Mouse (Mus musculus) ES-E14 (cell line): ENCODE data around the gene Zfp398. TPM values are rescaled to one million over a fixed set of nuclear protein-coding genes. Genes with fewer than 3 reads are reported as not detected.
A peak's percentile ranks its signal among the peaks of the same experiment; 100 is the strongest.

ENCODE experiments used
- DNase-seq: peaks from one replicate; pipeline ENCODE4 v3.0.0-alpha.2; 2013; ENCODE audit warnings: low read depth, low spot score
- H3K27ac ChIP-seq: 2 replicates; pipeline ENCODE4 v1.5.1; 2012; ENCODE audit warnings: low read depth, mild to moderate bottlenecking, low read length, moderate library complexity, mixed read lengths; ENCODE audit not compliant: poor library complexity, insufficient read depth, severe bottlenecking
- H3K36me3 ChIP-seq: 2 replicates; pipeline ENCODE4 v1.6.1; 2012; ENCODE audit warnings: mild to moderate bottlenecking, low read length, moderate library complexity, mixed read lengths; ENCODE audit not compliant: control insufficient read depth, poor library complexity, insufficient read depth, severe bottlenecking
- H3K4me1 ChIP-seq, 2 experiments: fragments of 150-350 bp in 1 of 2; sonication (generic) in 1 of 2; 2 replicates each; pipeline ENCODE4 v1.6.1; 2012; ENCODE audit warnings: low read length in 2 of 2, mild to moderate bottlenecking in 1 of 2, mixed read lengths in 1 of 2; ENCODE audit not compliant: control insufficient read depth in 2 of 2, insufficient read depth in 2 of 2, poor library complexity in 1 of 2
- H3K4me3 ChIP-seq, 2 experiments: fragments of 150-350 bp in 1 of 2; sonication (generic) in 1 of 2; 2 replicates each; pipeline ENCODE4 v1.5.1; 2012; ENCODE audit warnings: low read length in 2 of 2, low read depth in 1 of 2, mild to moderate bottlenecking in 1 of 2, mixed read lengths in 1 of 2; ENCODE audit not compliant: insufficient read depth in 1 of 2, poor library complexity in 1 of 2, severe bottlenecking in 1 of 2
- H3K9ac ChIP-seq: 2 replicates; pipeline ENCODE4 v1.6.1; 2012; ENCODE audit warnings: low read depth, mild to moderate bottlenecking, low read length, mixed read lengths; ENCODE audit not compliant: poor library complexity, insufficient read depth, severe bottlenecking
- H3K9me3 ChIP-seq: fragments of 150-350 bp; sonication (generic); 2 replicates; pipeline ENCODE4 v1.6.1; 2012; ENCODE audit warnings: low read depth, mild to moderate bottlenecking, low read length; ENCODE audit not compliant: control insufficient read depth, insufficient read depth
- CHD2 ChIP-seq: IDR thresholded peaks from 2 replicates; pipeline ENCODE4 v1.6.1; 2014; ENCODE audit warnings: mild to moderate bottlenecking, low read depth, low read length, inconsistent platforms
- HCFC1 ChIP-seq: IDR thresholded peaks from 2 replicates; pipeline ENCODE4 v1.6.1; 2012; ENCODE audit warnings: low read length, inconsistent platforms, borderline replicate concordance; ENCODE audit not compliant: insufficient read depth
- MAFK ChIP-seq: IDR thresholded peaks from 2 replicates; pipeline ENCODE4 v1.6.1; 2014; ENCODE audit warnings: mild to moderate bottlenecking, low read depth, low read length, inconsistent platforms; ENCODE audit not compliant: insufficient read depth
- ZC3H11A ChIP-seq: IDR thresholded peaks from 2 replicates; pipeline ENCODE4 v1.6.1; 2012; ENCODE audit warnings: low read depth, mild to moderate bottlenecking, inconsistent platforms, low read length, borderline replicate concordance
- ZNF384 ChIP-seq: IDR thresholded peaks from 2 replicates; pipeline ENCODE4 v1.6.1; 2012; ENCODE audit warnings: low read depth, low read length, inconsistent platforms
- in situ Hi-C, 2 experiments: fragments of 600-800 bp; cut with MboI; formaldehyde crosslinking; loops; one replicate each; pipeline ENCODE4 v1.15.1; 2025; ENCODE audit warnings: low sequenced_read_pairs in 2 of 2, inconsistent platforms in 1 of 2; ENCODE audit not compliant: unreplicated experiment in 2 of 2
- total RNA-seq: library from RNA; depleted of rRNA; stranded (reverse); fragments of 300-350 nt; gene quantifications from 2 replicates; pipeline ENCODE4 v1.2.3, GENCODE M21; 2012

Gene Zfp398
- total RNA-seq, 1 experiment: 3.8 TPM

GRCm38 (mm10) chr6:47904917-47905695 is 69.6 kb downstream of the Zfp398 start:
- Histone ChIP-seq H3K9me3 (no peaks in the 10 kb centered on the region), H3K4me3 (peak overlapping the region; percentile 78 to 81), H3K27ac (no peak overlapping the region), H3K36me3 (no peaks in the 10 kb centered on the region), H3K9ac (peak overlapping the region; percentile 72), H3K4me1 (peaks cover 0 to 4% of the 10 kb centered on the region in 2 experiments; a peak in 2 of 4 replicates)
- in situ Hi-C loops: no loop called here
- peak; percentile 37 for DNase-seq
- TF ChIP-seq MAFK: no peak
- no peak for TF ChIP-seq HCFC1
- TF ChIP-seq CHD2: no peak
- TF ChIP-seq ZC3H11A: no peak
- no peak for TF ChIP-seq ZNF384

- no peak for DNase-seq
- in situ Hi-C loops: no loop called here
- TF ChIP-seq HCFC1 (no peak), CHD2 (no peak), MAFK (no peak), ZNF384 (no peak), ZC3H11A (no peak)
- Histone ChIP-seq H3K9me3 (no peaks in the 10 kb centered on the region), H3K27ac (no peak overlapping the region), H3K36me3 (no peaks in the 10 kb centered on the region), H3K4me1 (peaks cover 0 to 4% of the 10 kb centered on the region in 2 experiments; a peak in 2 of 4 replicates), H3K4me3 (no peak overlapping the region), H3K9ac (no peak overlapping the region)
Observed at GRCm38 (mm10) chr6:47906326-47906725, 70.9 kb downstream of the Zfp398 start.

GRCm38 (mm10) chr6:47909007-47909406 is 73.5 kb downstream of the Zfp398 start:
- no peaks in the 10 kb centered on the region for H3K36me3 ChIP-seq
- TF ChIP-seq ZC3H11A: no peak
- TF ChIP-seq MAFK: no peak
- TF ChIP-seq CHD2: no peak
- TF ChIP-seq HCFC1: no peak
- no peak for TF ChIP-seq ZNF384
- H3K9me3 ChIP-seq: no peaks in the 10 kb centered on the region
- H3K27ac ChIP-seq: no peak overlapping the region
- H3K4me1 ChIP-seq: peaks cover 0 to 8% of the 10 kb centered on the region in 2 experiments; a peak in 2 of 4 replicates
- no peak overlapping the region for H3K4me3 ChIP-seq
- DNase-seq: no peak
- H3K9ac ChIP-seq: no peak overlapping the region
- in situ Hi-C loops: no loop called here

- no peaks in the 10 kb centered on the region for H3K9me3 ChIP-seq
- H3K27ac ChIP-seq: no peak overlapping the region
- no peaks in the 10 kb centered on the region for H3K36me3 ChIP-seq
- H3K9ac ChIP-seq: no peak overlapping the region
- TF ChIP-seq MAFK (no peak), ZC3H11A (no peak), HCFC1 (no peak), ZNF384 (no peak), CHD2 (no peak)
- no peak overlapping the region for H3K4me3 ChIP-seq
- no peak for DNase-seq
- in situ Hi-C loops: no loop called here
- H3K4me1 ChIP-seq: peaks cover 0 to 3% of the 10 kb centered on the region in 2 experiments; a peak in 1 of 4 replicates
Observed at GRCm38 (mm10) chr6:47911650-47912049, 76.2 kb downstream of the Zfp398 start.

- in situ Hi-C loops: no loop called here
Observed at GRCm38 (mm10) chr6:47912991-47913390, 77.5 kb downstream of the Zfp398 start.

More at GRCm38 (mm10) chr6:47912991-47913390, 77.5 kb downstream of the Zfp398 start:
- Histone ChIP-seq H3K4me1 (peaks cover 2 to 3% of the 10 kb centered on the region in 2 experiments; a peak in 2 of 4 replicates), H3K9me3 (no peaks in the 10 kb centered on the region), H3K4me3 (no peak overlapping the region), H3K36me3 (no peaks in the 10 kb centered on the region), H3K27ac (no peak overlapping the region), H3K9ac (no peak overlapping the region)
- TF ChIP-seq ZNF384: no peak
- no peak for TF ChIP-seq HCFC1
- no peak for TF ChIP-seq CHD2
- no peak for TF ChIP-seq ZC3H11A
- no peak for TF ChIP-seq MAFK
- DNase-seq: no peak
